Mouse (Mus musculus) adipose tissue, adult 10 weeks (tissue): ENCODE measurements around the gene Dusp9. TPM values are rescaled to one million over a fixed set of nuclear protein-coding genes. Genes with fewer than 3 reads are reported as not detected.

Source experiments
- polyA plus RNA-seq: library from polyadenylated mRNA; stranded (reverse); fragments of 350-450 nt; fragmentation: Illumina TruSeq; extraction: RNeasy Lipid Tissue Mini Kit (QIAGEN cat#74804); gene quantifications from one replicate; pipeline ENCODE4 v1.2.3, GENCODE M21; 2014; ENCODE audit warnings: low read depth, low replicate concordance

The Dusp9 gene
- 0.88 TPM for polyA plus RNA-seq

GRCm38 (mm10) chrX:73639255-73639675 lies at the start of gene Dusp9:
TSS of gene Dusp9 (plus strand) at chrX:73639419.

GRCm38 (mm10) chrX:73659575-73660283 lies 20.5 kb downstream of the Dusp9 start, which contains the start of gene Pnck:
TSS of gene Pnck (minus strand) at chrX:73660117.

GRCm38 (mm10) chrX:73672879-73673618 lies 33.8 kb downstream of the Dusp9 start, which contains the start of gene Slc6a8:
TSS of gene Slc6a8 (plus strand) at chrX:73673150.

Other genes with a start within 250 kb of the Dusp9 start
- not detected for gene Gm18336, start 240.7 kb upstream of the Dusp9 start, polyA plus RNA-seq
- gene Zfp92, start 228.3 kb upstream of the Dusp9 start, polyA plus RNA-seq, result 0.10 TPM
- gene Trex2, start 204.1 kb upstream of the Dusp9 start, polyA plus RNA-seq, result 2.0 TPM
- gene Haus7, start 180.4 kb upstream of the Dusp9 start, polyA plus RNA-seq, result 19.9 TPM
- 271 TPM for gene Bgn, start 155.8 kb upstream of the Dusp9 start, polyA plus RNA-seq
- 54.7 TPM for gene Atp2b3, start 136.3 kb upstream of the Dusp9 start, polyA plus RNA-seq
- gene Pnck, start 20.7 kb downstream of the Dusp9 start, polyA plus RNA-seq, result 6.6 TPM
- gene Slc6a8, start 33.7 kb downstream of the Dusp9 start, polyA plus RNA-seq, result 23.2 TPM
- 200 TPM for gene Bcap31, start 76.8 kb downstream of the Dusp9 start, polyA plus RNA-seq
- 15.1 TPM for gene Abcd1, start 77.2 kb downstream of the Dusp9 start, polyA plus RNA-seq
- 1.1 TPM for gene Plxnb3, start 117.7 kb downstream of the Dusp9 start, polyA plus RNA-seq
- gene Srpk3, start 135.0 kb downstream of the Dusp9 start, polyA plus RNA-seq, result 1.7 TPM
- gene Idh3g, start 147.5 kb downstream of the Dusp9 start, polyA plus RNA-seq, result 154 TPM
- 363 TPM for gene Ssr4, start 147.6 kb downstream of the Dusp9 start, polyA plus RNA-seq
- gene Pdzd4, start 185.6 kb downstream of the Dusp9 start, polyA plus RNA-seq, result 2.1 TPM